Mouse (Mus musculus): ENCODE data around the gene St7l. TPM values are rescaled to one million over a fixed set of nuclear protein-coding genes. Genes with fewer than 3 reads are reported as not detected.
"Not testable (repeated sequence)": the region's sequence is repeated elsewhere in the genome, so short reads cannot be mapped to it uniquely, and the experiment has no call there.

St7l gene
- total RNA-seq, 1 experiment from 2014 or later: 59.5 TPM

- 0 out of 4 replicates have a peak, but pooled peaks of 1 of the 2 experiments have one; percentile 9 for ATAC-seq (replicated peaks in 1 of 2; ENCODE audit: insufficient read depth in 1 of 2, low FRiP score in 2 of 2, low TSS enrichment in 1 of 2, low read depth in 1 of 2, poor library complexity in 2 of 2, severe bottlenecking in 2 of 2)
These were observed 1.6 kb downstream of the St7l start for GRCm38 (mm10) chr3:104865341-104865788.

GRCm38 (mm10) chr3:104866674-104867073, 2.9 kb downstream of the St7l start:
- not testable (repeated sequence) for ATAC-seq (replicated peaks in 1 of 2; ENCODE audit: insufficient read depth in 1 of 2, low FRiP score in 2 of 2, low TSS enrichment in 1 of 2, low read depth in 1 of 2, poor library complexity in 2 of 2, severe bottlenecking in 2 of 2)

- ATAC-seq (replicated peaks in 1 of 2; ENCODE audit: insufficient read depth in 1 of 2, low FRiP score in 2 of 2, low TSS enrichment in 1 of 2, low read depth in 1 of 2, poor library complexity in 2 of 2, severe bottlenecking in 2 of 2): no peak
These were observed 5.8 kb downstream of the St7l start for GRCm38 (mm10) chr3:104869611-104870010.

GRCm38 (mm10) chr3:104888585-104888984, 24.8 kb downstream of the St7l start:
- no peak for ATAC-seq (replicated peaks in 1 of 2; ENCODE audit: insufficient read depth in 1 of 2, low FRiP score in 2 of 2, low TSS enrichment in 1 of 2, low read depth in 1 of 2, poor library complexity in 2 of 2, severe bottlenecking in 2 of 2)

- no peak for ATAC-seq (replicated peaks in 1 of 2; ENCODE audit: insufficient read depth in 1 of 2, low FRiP score in 2 of 2, low TSS enrichment in 1 of 2, low read depth in 1 of 2, poor library complexity in 2 of 2, severe bottlenecking in 2 of 2)
These were observed 32.3 kb downstream of the St7l start for GRCm38 (mm10) chr3:104896141-104896540.

- no peak for ATAC-seq (replicated peaks in 1 of 2; ENCODE audit: insufficient read depth in 1 of 2, low FRiP score in 2 of 2, low TSS enrichment in 1 of 2, low read depth in 1 of 2, poor library complexity in 2 of 2, severe bottlenecking in 2 of 2)
These were observed 37.3 kb downstream of the St7l start for GRCm38 (mm10) chr3:104901154-104901553.

- ATAC-seq (replicated peaks in 1 of 2; ENCODE audit: insufficient read depth in 1 of 2, low FRiP score in 2 of 2, low TSS enrichment in 1 of 2, low read depth in 1 of 2, poor library complexity in 2 of 2, severe bottlenecking in 2 of 2): no peak
These were observed 41.6 kb downstream of the St7l start for GRCm38 (mm10) chr3:104905389-104905788.

- no peak for ATAC-seq (replicated peaks in 1 of 2; ENCODE audit: insufficient read depth in 1 of 2, low FRiP score in 2 of 2, low TSS enrichment in 1 of 2, low read depth in 1 of 2, poor library complexity in 2 of 2, severe bottlenecking in 2 of 2)
These were observed 42.2 kb downstream of the St7l start for GRCm38 (mm10) chr3:104906007-104906406.

- no peak for ATAC-seq (replicated peaks in 1 of 2; ENCODE audit: insufficient read depth in 1 of 2, low FRiP score in 2 of 2, low TSS enrichment in 1 of 2, low read depth in 1 of 2, poor library complexity in 2 of 2, severe bottlenecking in 2 of 2)
These were observed 45.4 kb downstream of the St7l start for GRCm38 (mm10) chr3:104909195-104909594.

GRCm38 (mm10) chr3:104914986-104915385, 51.2 kb downstream of the St7l start:
- no peak for ATAC-seq (replicated peaks in 1 of 2; ENCODE audit: insufficient read depth in 1 of 2, low FRiP score in 2 of 2, low TSS enrichment in 1 of 2, low read depth in 1 of 2, poor library complexity in 2 of 2, severe bottlenecking in 2 of 2)

- ATAC-seq (replicated peaks in 1 of 2; ENCODE audit: insufficient read depth in 1 of 2, low FRiP score in 2 of 2, low TSS enrichment in 1 of 2, low read depth in 1 of 2, poor library complexity in 2 of 2, severe bottlenecking in 2 of 2): no peak
These were observed 65.6 kb downstream of the St7l start for GRCm38 (mm10) chr3:104929385-104929784.

- no peak for ATAC-seq (replicated peaks in 1 of 2; ENCODE audit: insufficient read depth in 1 of 2, low FRiP score in 2 of 2, low TSS enrichment in 1 of 2, low read depth in 1 of 2, poor library complexity in 2 of 2, severe bottlenecking in 2 of 2)
These were observed 74.0 kb downstream of the St7l start for GRCm38 (mm10) chr3:104937728-104938305.

GRCm38 (mm10) chr3:104938327-104938726, 74.5 kb downstream of the St7l start:
- no peak for ATAC-seq (replicated peaks in 1 of 2; ENCODE audit: insufficient read depth in 1 of 2, low FRiP score in 2 of 2, low TSS enrichment in 1 of 2, low read depth in 1 of 2, poor library complexity in 2 of 2, severe bottlenecking in 2 of 2)

- no peak for ATAC-seq (replicated peaks in 1 of 2; ENCODE audit: insufficient read depth in 1 of 2, low FRiP score in 2 of 2, low TSS enrichment in 1 of 2, low read depth in 1 of 2, poor library complexity in 2 of 2, severe bottlenecking in 2 of 2)
These were observed 76.9 kb downstream of the St7l start for GRCm38 (mm10) chr3:104940691-104941090.

- ATAC-seq (replicated peaks in 1 of 2; ENCODE audit: insufficient read depth in 1 of 2, low FRiP score in 2 of 2, low TSS enrichment in 1 of 2, low read depth in 1 of 2, poor library complexity in 2 of 2, severe bottlenecking in 2 of 2): no peak
These were observed 78.9 kb downstream of the St7l start for GRCm38 (mm10) chr3:104942682-104943081.

- no peak for ATAC-seq (replicated peaks in 1 of 2; ENCODE audit: insufficient read depth in 1 of 2, low FRiP score in 2 of 2, low TSS enrichment in 1 of 2, low read depth in 1 of 2, poor library complexity in 2 of 2, severe bottlenecking in 2 of 2)
These were observed 79.5 kb downstream of the St7l start for GRCm38 (mm10) chr3:104943333-104943732.

GRCm38 (mm10) chr3:104944894-104945293, 81.1 kb downstream of the St7l start:
- no peak for ATAC-seq (replicated peaks in 1 of 2; ENCODE audit: insufficient read depth in 1 of 2, low FRiP score in 2 of 2, low TSS enrichment in 1 of 2, low read depth in 1 of 2, poor library complexity in 2 of 2, severe bottlenecking in 2 of 2)

GRCm38 (mm10) chr3:104950926-104951325, 87.1 kb downstream of the St7l start:
- ATAC-seq (replicated peaks in 1 of 2; ENCODE audit: insufficient read depth in 1 of 2, low FRiP score in 2 of 2, low TSS enrichment in 1 of 2, low read depth in 1 of 2, poor library complexity in 2 of 2, severe bottlenecking in 2 of 2): no peak

GRCm38 (mm10) chr3:104952891-104953670, 89.3 kb downstream of the St7l start:
- no peak for ATAC-seq (replicated peaks in 1 of 2; ENCODE audit: insufficient read depth in 1 of 2, low FRiP score in 2 of 2, low TSS enrichment in 1 of 2, low read depth in 1 of 2, poor library complexity in 2 of 2, severe bottlenecking in 2 of 2)
